Mouse (Mus musculus) stomach, embryonic 15.5 days (tissue): ENCODE results near the gene Slc47a1. TPM values are rescaled to one million over a fixed set of nuclear protein-coding genes. Genes with fewer than 3 reads are reported as not detected.
"Not testable (repeated sequence)": the region's sequence is repeated elsewhere in the genome, so short reads cannot be mapped to it uniquely, and the experiment has no call there.

Experiments
- ATAC-seq: fragments of 200-750 bp; cut with Nextera tagmentation; 2 replicates; pipeline ENCODE4 v1.8.0; 2017; ENCODE audit warnings: low read depth, moderate number of reproducible peaks, moderate TSS enrichment; ENCODE audit not compliant: insufficient read depth, low FRiP score
- H3K27ac ChIP-seq: fragments of 300-500 bp; sonication (generic); 2 replicates; pipeline ENCODE4 v1.5.1; 2015; ENCODE audit warnings: mild to moderate bottlenecking, inconsistent platforms
- H3K27me3 ChIP-seq: fragments of 300-500 bp; sonication (generic); replicated peaks from 2 replicates; pipeline ENCODE4 v1.6.1; 2015; ENCODE audit warnings: inconsistent platforms
- H3K36me3 ChIP-seq: fragments of 300-500 bp; sonication (generic); 2 replicates; pipeline ENCODE4 v1.6.1; 2015; ENCODE audit warnings: inconsistent platforms
- H3K4me1 ChIP-seq: fragments of 300-500 bp; sonication (generic); 2 replicates; pipeline ENCODE4 v1.6.1; 2015; ENCODE audit warnings: inconsistent platforms
- H3K4me2 ChIP-seq: fragments of 300-500 bp; sonication (generic); 2 replicates; pipeline ENCODE4 v1.6.1; 2015; ENCODE audit warnings: mild to moderate bottlenecking, inconsistent platforms
- H3K4me3 ChIP-seq: fragments of 300-500 bp; sonication (generic); replicated peaks from 2 replicates; pipeline ENCODE4 v1.5.1; 2015; ENCODE audit warnings: inconsistent platforms
- H3K9ac ChIP-seq: fragments of 300-500 bp; sonication (generic); 2 replicates; pipeline ENCODE4 v1.6.1; 2015; ENCODE audit warnings: inconsistent platforms
- H3K9me3 ChIP-seq: fragments of 300-500 bp; sonication (generic); 2 replicates; pipeline ENCODE4 v1.6.1; 2016; ENCODE audit warnings: inconsistent platforms
- WGBS: fragments of 180-500 bp; shearing (Covaris S2); methylation state at CpG from one replicate; pipeline ENCODE4 v1.1.7; 2015; 5-methylcytosine and 5-hydroxymethylcytosine counted together
- polyA plus RNA-seq: library from polyadenylated mRNA; unstranded; fragments of >200 nt; fragmentation: Nextera tagmentation; extraction: Ambion mirVana; gene quantifications from 2 replicates; pipeline ENCODE4 v1.2.1, GENCODE M21; 2015

The Slc47a1 gene
- polyA plus RNA-seq, 1 experiment from 2014 or later, result 2.1 TPM

- ATAC-seq, result peak; percentile 89
- Histone ChIP-seq H3K4me2 (peak overlapping the region; percentile 61), H3K27me3 (no peaks in the 10 kb centered on the region), H3K4me3 (peak overlapping the region; percentile 81), H3K4me1 (peaks cover 4% of the 10 kb centered on the region; the same call in 1 of the 2 replicates), H3K27ac (peak overlapping the region; percentile 95), H3K36me3 (no peaks in the 10 kb centered on the region), H3K9ac (peak overlapping the region; percentile 32), H3K9me3 (no peaks in the 10 kb centered on the region)
- under 1% methylated on average over 64 of the region's 64 CpGs for WGBS
These were observed 30.3 kb upstream of the Slc47a1 start for GRCm38 (mm10) chr11:61408184-61409027.

DNA sequence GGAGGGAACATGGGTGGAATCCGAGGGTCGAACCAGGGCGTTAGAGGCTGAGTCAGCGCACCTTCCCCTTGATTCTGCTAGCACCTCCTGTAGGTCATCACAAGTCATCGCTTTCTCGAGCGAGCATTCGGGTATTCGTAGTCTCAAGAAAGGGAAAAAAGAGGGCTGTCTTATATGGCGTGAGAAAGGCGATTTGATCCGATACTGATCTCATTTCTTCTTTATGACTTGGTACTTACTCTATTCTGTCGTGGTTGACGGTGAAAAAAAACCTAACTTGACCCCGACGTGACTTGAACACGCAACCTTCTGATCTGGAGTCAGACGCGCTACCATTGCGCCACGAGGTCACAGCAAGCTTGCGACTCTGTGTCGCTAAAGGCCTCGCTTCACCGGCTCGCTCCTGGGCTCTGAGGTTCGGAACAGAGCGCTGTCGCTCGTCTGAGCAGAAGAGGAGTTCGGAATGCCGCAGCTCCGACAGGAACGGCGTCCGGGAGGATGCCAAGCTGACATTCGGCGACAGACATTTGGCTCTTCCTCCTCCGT, 29.6 kb upstream of the Slc47a1 start:
- Histone ChIP-seq H3K4me3 (peak overlapping the region; percentile 81), H3K36me3 (no peaks in the 10 kb centered on the region), H3K4me2 (peak overlapping the region; percentile 61), H3K9me3 (no peaks in the 10 kb centered on the region), H3K27me3 (no peaks in the 10 kb centered on the region), H3K9ac (peak overlapping the region; percentile 32), H3K27ac (peak overlapping the region; percentile 95), H3K4me1 (peaks cover 4% of the 10 kb centered on the region; the same call in 1 of the 2 replicates)
- under 1% methylated on average over 39 of the region's 39 CpGs for WGBS
- ATAC-seq, result peak; percentile 86

DNA sequence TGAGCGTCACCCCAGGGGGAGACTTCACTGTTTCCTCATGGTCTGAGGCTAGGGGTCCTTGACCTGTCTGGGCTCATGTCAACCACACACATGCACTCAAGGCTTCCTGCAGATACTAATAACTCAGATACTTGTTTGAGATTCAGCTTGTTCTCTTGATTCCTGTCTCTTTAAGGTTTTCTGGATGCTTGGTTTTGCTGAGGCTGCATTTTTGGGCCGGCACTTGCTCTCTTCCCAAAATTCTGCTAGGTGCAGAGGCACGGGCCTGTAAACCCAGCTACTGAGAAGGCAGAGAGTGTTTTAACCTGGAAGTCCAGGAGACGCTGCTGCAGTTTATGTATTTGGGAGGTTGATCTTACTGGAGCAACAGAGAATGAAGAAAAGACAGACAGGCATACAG, 23.6 kb upstream of the Slc47a1 start:
- no peak overlapping the region for H3K4me2 ChIP-seq
- H3K9ac ChIP-seq, result no peak overlapping the region
- H3K27ac ChIP-seq, result no peak overlapping the region
- no peaks in the 10 kb centered on the region for H3K36me3 ChIP-seq
- H3K4me1 ChIP-seq, result no peaks in the 10 kb centered on the region
- H3K9me3 ChIP-seq, result no peaks in the 10 kb centered on the region
- WGBS, result 83% methylated on average over 4 of the region's 4 CpGs
- ATAC-seq, result no peak
- no peaks in the 10 kb centered on the region for H3K27me3 ChIP-seq
- H3K4me3 ChIP-seq, result no peak overlapping the region

GRCm38 (mm10) chr11:61400681-61401346, 22.7 kb upstream of the Slc47a1 start:
- no peaks in the 10 kb centered on the region for H3K36me3 ChIP-seq
- H3K27ac ChIP-seq, result no peak overlapping the region
- H3K4me3 ChIP-seq, result no peak overlapping the region
- 69% methylated on average over 8 of the region's 8 CpGs for WGBS
- H3K9ac ChIP-seq, result no peak overlapping the region
- H3K9me3 ChIP-seq, result no peaks in the 10 kb centered on the region
- H3K4me1 ChIP-seq, result no peaks in the 10 kb centered on the region
- no peak overlapping the region for H3K4me2 ChIP-seq
- no peaks in the 10 kb centered on the region for H3K27me3 ChIP-seq
- no peak for ATAC-seq

- H3K9me3 ChIP-seq, ATAC-seq, H3K27me3 ChIP-seq, H3K4me1 ChIP-seq, H3K9ac ChIP-seq, H3K36me3 ChIP-seq, H3K4me2 ChIP-seq, H3K27ac ChIP-seq, H3K4me3 ChIP-seq: not testable (repeated sequence)
- 93% methylated on average over 18 of the region's 18 CpGs for WGBS
These were observed 19.4 kb upstream of the Slc47a1 start for GRCm38 (mm10) chr11:61397423-61398043.

- no peak overlapping the region for H3K4me3 ChIP-seq
- H3K27ac ChIP-seq, result no peak overlapping the region
- no peak overlapping the region for H3K9ac ChIP-seq
- no peak for ATAC-seq
- no peaks in the 10 kb centered on the region for H3K9me3 ChIP-seq
- WGBS, result 62% methylated on average over 4 of the region's 4 CpGs
- no peaks in the 10 kb centered on the region for H3K27me3 ChIP-seq
- no peaks in the 10 kb centered on the region for H3K4me1 ChIP-seq
- H3K36me3 ChIP-seq, result no peaks in the 10 kb centered on the region
- no peak overlapping the region for H3K4me2 ChIP-seq
These were observed 10.8 kb upstream of the Slc47a1 start for GRCm38 (mm10) chr11:61388936-61389335.

- H3K9ac ChIP-seq, result no peak overlapping the region
- no peak overlapping the region for H3K4me2 ChIP-seq
- no peaks in the 10 kb centered on the region for H3K9me3 ChIP-seq
- ATAC-seq, result no peak
- 57% methylated on average over 6 of the region's 6 CpGs for WGBS
- no peaks in the 10 kb centered on the region for H3K36me3 ChIP-seq
- H3K4me1 ChIP-seq, result no peaks in the 10 kb centered on the region
- H3K27me3 ChIP-seq, result no peaks in the 10 kb centered on the region
- H3K27ac ChIP-seq, result no peak overlapping the region
- H3K4me3 ChIP-seq, result no peak overlapping the region
These were observed 9.9 kb upstream of the Slc47a1 start for GRCm38 (mm10) chr11:61388012-61388411.

DNA sequence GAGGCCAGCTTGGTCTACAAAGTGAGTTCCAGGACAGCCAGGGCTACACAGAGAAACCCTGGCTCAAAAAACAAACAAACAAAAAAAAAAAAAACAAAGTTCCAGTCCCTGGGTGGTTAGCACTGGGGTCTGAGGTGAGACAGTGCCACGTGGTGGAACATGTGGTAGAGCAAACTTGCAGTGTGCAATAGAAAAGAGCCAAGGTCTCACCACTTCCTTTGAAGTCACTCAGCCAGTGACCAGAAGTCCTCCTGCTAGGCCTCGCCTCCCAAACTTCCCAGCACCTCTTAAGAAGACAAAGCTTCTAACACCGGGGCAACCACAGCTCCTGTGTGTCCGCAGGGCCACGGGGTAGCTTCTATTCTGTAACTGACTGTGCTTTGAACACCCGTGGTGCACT, 9.1 kb upstream of the Slc47a1 start:
- no peak for ATAC-seq
- 66% methylated on average over 6 of the region's 6 CpGs for WGBS
- Histone ChIP-seq H3K4me1 (no peaks in the 10 kb centered on the region), H3K9ac (no peak overlapping the region), H3K9me3 (no peaks in the 10 kb centered on the region), H3K27ac (no peak overlapping the region), H3K4me3 (no peak overlapping the region), H3K36me3 (no peaks in the 10 kb centered on the region), H3K4me2 (no peak overlapping the region), H3K27me3 (no peaks in the 10 kb centered on the region)

- Histone ChIP-seq H3K9ac (no peak overlapping the region), H3K4me3 (no peak overlapping the region), H3K4me1 (no peaks in the 10 kb centered on the region), H3K36me3 (no peaks in the 10 kb centered on the region), H3K4me2 (no peak overlapping the region), H3K9me3 (no peaks in the 10 kb centered on the region), H3K27ac (no peak overlapping the region), H3K27me3 (no peaks in the 10 kb centered on the region)
- 51% methylated on average over 4 of the region's 4 CpGs for WGBS
- ATAC-seq, result no peak
These were observed 7.6 kb upstream of the Slc47a1 start for GRCm38 (mm10) chr11:61385725-61386124.

DNA sequence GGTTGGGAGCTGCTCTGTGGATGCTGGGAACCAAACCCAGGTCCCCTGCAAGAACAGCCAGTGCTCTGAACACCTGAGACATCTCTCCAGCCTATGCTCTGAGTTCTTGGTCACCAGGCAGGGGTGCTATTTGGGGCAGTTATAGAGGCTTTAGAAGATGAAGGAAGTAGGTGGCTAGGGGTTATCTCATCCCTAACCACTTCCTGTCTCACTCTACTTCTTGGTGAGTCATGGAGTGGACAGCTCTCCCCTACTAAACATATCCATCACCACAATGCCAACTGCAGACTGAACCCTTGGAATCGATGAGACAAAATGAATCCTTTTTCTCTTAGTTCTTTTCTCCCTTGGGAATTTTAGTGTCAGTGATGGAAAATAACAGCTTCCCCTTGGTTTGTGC, 3.1 kb upstream of the Slc47a1 start:
- H3K27ac ChIP-seq, result no peak overlapping the region
- H3K4me3 ChIP-seq, result no peak overlapping the region
- peaks cover 22% of the 10 kb centered on the region for H3K27me3 ChIP-seq
- H3K9ac ChIP-seq, result no peak overlapping the region
- H3K4me2 ChIP-seq, result no peak overlapping the region
- 91% methylated on average over 1 of the region's 1 CpGs for WGBS
- no peak for ATAC-seq
- H3K36me3 ChIP-seq, result no peaks in the 10 kb centered on the region
- H3K9me3 ChIP-seq, result no peaks in the 10 kb centered on the region
- H3K4me1 ChIP-seq, result 0 out of 2 replicates have a peak, but pooled peaks cover 6% of the 10 kb centered on the region

DNA sequence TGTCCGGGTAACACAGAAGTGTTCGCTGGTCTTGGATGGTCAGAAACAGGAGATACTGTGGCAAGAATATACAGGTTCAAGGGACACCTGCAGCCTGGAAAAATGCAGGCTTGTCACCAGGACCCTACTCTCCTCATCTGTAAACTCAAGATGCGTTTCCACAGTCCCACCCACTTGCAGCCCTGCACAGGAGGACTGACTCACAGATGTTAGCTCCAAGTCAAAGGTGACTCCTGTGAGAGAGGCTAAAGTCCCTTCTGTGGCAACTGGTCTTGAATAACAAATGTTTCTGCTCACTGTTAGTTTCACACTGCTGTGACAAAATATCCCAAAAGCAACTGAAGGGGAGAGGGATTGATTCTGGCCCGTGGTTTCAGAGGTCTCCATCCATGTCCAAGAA, 506 bp upstream of the Slc47a1 start:
- no peak overlapping the region for H3K27ac ChIP-seq
- WGBS, result 63% methylated on average over 4 of the region's 4 CpGs
- no peaks in the 10 kb centered on the region for H3K9me3 ChIP-seq
- H3K27me3 ChIP-seq, result peaks cover 22% of the 10 kb centered on the region
- H3K36me3 ChIP-seq, result no peaks in the 10 kb centered on the region
- no peak overlapping the region for H3K9ac ChIP-seq
- ATAC-seq, result no peak
- no peak overlapping the region for H3K4me3 ChIP-seq
- no peak overlapping the region for H3K4me2 ChIP-seq
- H3K4me1 ChIP-seq, result 0 out of 2 replicates have a peak, but pooled peaks cover 6% of the 10 kb centered on the region

DNA sequence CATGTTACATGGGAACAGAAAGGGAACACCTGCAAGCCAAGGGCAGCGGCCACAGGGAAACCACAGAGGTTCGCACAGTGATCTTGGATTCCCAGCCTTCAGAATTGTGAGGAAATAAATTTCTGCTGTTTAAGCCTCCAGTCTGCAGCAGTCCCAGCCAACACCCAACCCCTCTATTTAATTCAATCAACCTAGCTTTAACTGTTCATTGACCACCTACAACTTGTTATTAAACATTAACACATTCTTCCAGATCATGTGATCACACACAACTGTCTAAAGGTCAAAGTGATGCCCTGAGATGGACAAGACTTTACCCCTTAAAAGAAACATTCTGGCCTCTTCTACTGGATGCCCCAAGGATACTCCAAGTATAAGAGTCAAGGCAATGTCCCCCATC, 9.5 kb downstream of the Slc47a1 start:
- H3K9ac ChIP-seq, result no peak overlapping the region
- no peaks in the 10 kb centered on the region for H3K27me3 ChIP-seq
- H3K4me2 ChIP-seq, result no peak overlapping the region
- no peak overlapping the region for H3K27ac ChIP-seq
- H3K36me3 ChIP-seq, result no peaks in the 10 kb centered on the region
- H3K4me1 ChIP-seq, result no peaks in the 10 kb centered on the region; the same call in 1 of the 2 replicates
- H3K9me3 ChIP-seq, result no peaks in the 10 kb centered on the region
- no peak for ATAC-seq
- H3K4me3 ChIP-seq, result no peak overlapping the region
- 90% methylated on average over 2 of the region's 2 CpGs for WGBS
